Comparison of ENCODE assay signal across 8 mouse cellular contexts in genomic region chr11:3453467-3453866, GRCm38 (mm10). TPM values are rescaled to one million over a fixed set of nuclear protein-coding genes. Genes with fewer than 3 reads are reported as not detected.
A peak's percentile ranks its signal among the peaks of the same experiment; 100 is the strongest.
DNase-seq lines count a peak whose midpoint lies in the region; ATAC-seq and TF ChIP-seq lines count a peak whose summit lies in the region.

No protein-coding gene starts in this region.

- DNase-seq in urinary bladder, postnatal 14 days (ENCODE audit: low spot score): peak; percentile 14
- DNase-seq in urinary bladder, postnatal 10 days (ENCODE audit: low spot score): no peak
- DNase-seq in embryonic facial prominence, embryonic 11.5 days (ENCODE audit: low spot score): no peak
- peak; percentile 24 to 35 for DNase-seq in lung, postnatal 4 days
- no peak for DNase-seq in spleen, postnatal 4 days (ENCODE audit: low spot score in 2 of 2)
- DNase-seq in left cerebral cortex, adult 11 months (ENCODE audit: low spot score): no peak

- ATAC-seq in embryonic facial prominence, embryonic 11.5 days (replicated peaks; ENCODE audit: insufficient number of reproducible peaks, low FRiP score, low TSS enrichment, low read depth): no peak
- ATAC-seq in intestine, postnatal 0 days: no peak
- no peak for ATAC-seq in granulocyte monocyte progenitor cell, adult 5-6 weeks (replicated peaks; ENCODE audit: poor library complexity, severe bottlenecking)

- H3K4me1 ChIP-seq in embryonic facial prominence, embryonic 11.5 days (ENCODE audit: control insufficient read depth, insufficient read depth, low read length): peaks cover 2% of the 10 kb centered on the region; the same call in 1 of the 2 replicates
- peaks cover 8% of the 10 kb centered on the region; the same call in 1 of the 2 replicates for H3K4me1 ChIP-seq in intestine, postnatal 0 days (replicated peaks; ENCODE audit: control insufficient read depth, insufficient read depth, low read length)

- no peaks in the 10 kb centered on the region for H3K9me3 ChIP-seq in embryonic facial prominence, embryonic 11.5 days (replicated peaks; ENCODE audit: control insufficient read depth, low read length)
- H3K9me3 ChIP-seq in intestine, postnatal 0 days (ENCODE audit: control insufficient read depth): no peaks in the 10 kb centered on the region

- no peak overlapping the region for H3K9ac ChIP-seq in embryonic facial prominence, embryonic 11.5 days (replicated peaks; ENCODE audit: low read length)
- no peak overlapping the region for H3K9ac ChIP-seq in intestine, postnatal 0 days (ENCODE audit: low read depth, low read length)

- WGBS in embryonic facial prominence, embryonic 11.5 days: 77% methylated on average over 6 of the region's 6 CpGs
- 47% methylated on average over 6 of the region's 6 CpGs for WGBS in intestine, postnatal 0 days

- H3K36me3 ChIP-seq in embryonic facial prominence, embryonic 11.5 days (replicated peaks; ENCODE audit: control insufficient read depth, insufficient read depth, low read depth, low read length): no peaks in the 10 kb centered on the region
- H3K36me3 ChIP-seq in intestine, postnatal 0 days (ENCODE audit: control insufficient read depth, insufficient read depth): peaks cover 8% of the 10 kb centered on the region; the same call in 1 of the 2 replicates

- H3K27me3 ChIP-seq in embryonic facial prominence, embryonic 11.5 days (ENCODE audit: control insufficient read depth, insufficient read depth, low read length): no peaks in the 10 kb centered on the region
- no peaks in the 10 kb centered on the region for H3K27me3 ChIP-seq in intestine, postnatal 0 days (replicated peaks; ENCODE audit: control insufficient read depth, insufficient read depth, low read length)

- no peak overlapping the region for H3K4me2 ChIP-seq in embryonic facial prominence, embryonic 11.5 days (ENCODE audit: low read depth, low read length)
- peak overlapping the region; percentile 96 for H3K4me2 ChIP-seq in intestine, postnatal 0 days (replicated peaks; ENCODE audit: low read depth)

- H3K27ac ChIP-seq in embryonic facial prominence, embryonic 11.5 days (replicated peaks; ENCODE audit: low read depth, low read length): no peak overlapping the region
- no peak overlapping the region for H3K27ac ChIP-seq in intestine, postnatal 0 days (ENCODE audit: low read depth, low read length)

- 0 out of 2 replicates have a peak overlapping the region, but pooled peaks have one; percentile 68 for H3K4me3 ChIP-seq in embryonic facial prominence, embryonic 11.5 days (ENCODE audit: low read depth, low read length)
- H3K4me3 ChIP-seq in intestine, postnatal 0 days (ENCODE audit: low read depth, low read length): no peak overlapping the region; the same call in 1 of the 2 replicates

- TF ChIP-seq CTCF in intestine, postnatal 0 days (IDR thresholded peaks at IDR 0.05; ENCODE audit: low read depth): peak; percentile 65

RNA-seq across cellular contexts. Expression of gene Rnf185, which starts 1.3 kb away (rescaled TPM):
- 48.1 and 50.7 TPM in 2 replicates for polyA plus RNA-seq in embryonic facial prominence, embryonic 11.5 days (2014; fragmentation: Nextera tagmentation; extraction: Ambion mirVana)
- polyA plus RNA-seq in intestine, postnatal 0 days (2015; fragmentation: Nextera tagmentation; extraction: Ambion mirVana): 31.1 and 32.0 TPM in 2 replicates
- 12.6 and 14.1 TPM in 2 replicates for total RNA-seq in granulocyte monocyte progenitor cell, adult 5-6 weeks (2014; fragmentation: Nextera tagmentation)
- total RNA-seq in granulocyte monocyte progenitor cell, adult 5-6 weeks (2017): 10.0 and 11.9 TPM in 2 replicates

RNA-seq across cellular contexts. Expression of gene Pla2g3, which starts 34.6 kb away (rescaled TPM):
- polyA plus RNA-seq in embryonic facial prominence, embryonic 11.5 days (2014; fragmentation: Nextera tagmentation; extraction: Ambion mirVana): 0.41 and 0.45 TPM in 2 replicates
- polyA plus RNA-seq in intestine, postnatal 0 days (2015; fragmentation: Nextera tagmentation; extraction: Ambion mirVana): 0.17 and 0.30 TPM in 2 replicates
- total RNA-seq in granulocyte monocyte progenitor cell, adult 5-6 weeks (2014; fragmentation: Nextera tagmentation): 0.26 TPM in 1 of 2 replicates, not detected in the other
- not detected in 2 replicates for total RNA-seq in granulocyte monocyte progenitor cell, adult 5-6 weeks (2017)

RNA-seq across cellular contexts. Expression of gene Limk2, which starts 44.5 kb away (rescaled TPM):
- polyA plus RNA-seq in embryonic facial prominence, embryonic 11.5 days (2014; fragmentation: Nextera tagmentation; extraction: Ambion mirVana): 47.3 and 55.9 TPM in 2 replicates
- polyA plus RNA-seq in intestine, postnatal 0 days (2015; fragmentation: Nextera tagmentation; extraction: Ambion mirVana): 68.4 and 82.1 TPM in 2 replicates
- total RNA-seq in granulocyte monocyte progenitor cell, adult 5-6 weeks (2014; fragmentation: Nextera tagmentation): 15.2 and 29.8 TPM in 2 replicates
- 12.1 and 24.2 TPM in 2 replicates for total RNA-seq in granulocyte monocyte progenitor cell, adult 5-6 weeks (2017)

RNA-seq across cellular contexts. Expression of gene Inpp5j, which starts 51.2 kb away (rescaled TPM):
- 0.32 and 0.39 TPM in 2 replicates for polyA plus RNA-seq in embryonic facial prominence, embryonic 11.5 days (2014; fragmentation: Nextera tagmentation; extraction: Ambion mirVana)
- polyA plus RNA-seq in intestine, postnatal 0 days (2015; fragmentation: Nextera tagmentation; extraction: Ambion mirVana): 6.8 and 6.9 TPM in 2 replicates
- total RNA-seq in granulocyte monocyte progenitor cell, adult 5-6 weeks (2014; fragmentation: Nextera tagmentation): 0.94 and 1.1 TPM in 2 replicates
- 0.09 and 0.57 TPM in 2 replicates for total RNA-seq in granulocyte monocyte progenitor cell, adult 5-6 weeks (2017)

Comparison
In these comparisons a context has a peak if more than half of its experiments do, and no peak if none do; other contexts are left out.
1. DNase-seq: peak in urinary bladder, postnatal 14 days (single experiment) and lung, postnatal 4 days (2 of 2); none in urinary bladder, postnatal 10 days (single experiment), embryonic facial prominence, embryonic 11.5 days (single experiment), spleen, postnatal 4 days (0 of 2) and left cerebral cortex, adult 11 months (single experiment).